Mouse (Mus musculus) myocyte (in vitro differentiated cells): ENCODE results near the gene Zfp688.
"Not testable (repeated sequence)": the region's sequence is repeated elsewhere in the genome, so short reads cannot be mapped to it uniquely, and the experiment has no call there.

ENCODE experiments used
- CEBPB ChIP-seq: IDR thresholded peaks from 2 replicates; pipeline ENCODE4 v1.6.1; 2011; ENCODE audit warnings: mild to moderate bottlenecking, moderate library complexity; ENCODE audit not compliant: poor library complexity, insufficient read depth, severe bottlenecking
- MAX ChIP-seq: IDR thresholded peaks from one replicate; pipeline ENCODE4 v1.6.1; 2011; ENCODE audit warnings: low read depth, mild to moderate bottlenecking, control low read depth
- MYOG ChIP-seq, 3 experiments: IDR thresholded peaks; one replicate each; pipeline ENCODE4 v1.6.1; 2011; ENCODE audit warnings: control low read depth in 2 of 3, low read depth in 2 of 3, mild to moderate bottlenecking in 2 of 3; ENCODE audit not compliant: insufficient read length in 2 of 3, control insufficient read depth in 1 of 3, insufficient read depth in 1 of 3
- POLR2A ChIP-seq: IDR thresholded peaks from one replicate; pipeline ENCODE4 v1.6.1; 2011; ENCODE audit warnings: low read depth, mild to moderate bottlenecking, control low read depth, moderate library complexity; ENCODE audit not compliant: insufficient read length
- REST ChIP-seq: IDR thresholded peaks from one replicate; pipeline ENCODE4 v1.6.1; 2011; ENCODE audit warnings: mild to moderate bottlenecking, control low read depth, moderate library complexity; ENCODE audit not compliant: insufficient read depth, insufficient read length
- TCF12 ChIP-seq: IDR thresholded peaks from one replicate; pipeline ENCODE4 v1.6.1; 2011; ENCODE audit warnings: mild to moderate bottlenecking, control low read depth; ENCODE audit not compliant: poor library complexity, insufficient read depth, severe bottlenecking
- USF1 ChIP-seq: IDR thresholded peaks from one replicate; pipeline ENCODE4 v1.6.1; 2011; ENCODE audit warnings: low read depth, mild to moderate bottlenecking, control low read depth, moderate library complexity

GRCm38 (mm10) chr7:127375271-127376245 lies 46.3 kb downstream of the Zfp688 start, which contains the start of gene Zfp747:
- TF ChIP-seq POLR2A = peak; percentile 51
- TF ChIP-seq TCF12; MYOG (IDR thresholded peaks at IDR 0.05; ENCODE audit: control insufficient read depth in 1 of 3, insufficient read depth in 1 of 3, insufficient read length in 2 of 3, low read depth in 2 of 3); MAX; CEBPB; REST: not testable (repeated sequence)
- peak; percentile 97 for TF ChIP-seq USF1
